Mouse (Mus musculus) ES-Bruce4 (cell line): ENCODE measurements around the gene Matk.

Experiments
- CTCF ChIP-seq: IDR thresholded peaks from one replicate; pipeline ENCODE4 v1.8.1; 2011; ENCODE audit warnings: low read depth, low read length
- POLR2A ChIP-seq: IDR thresholded peaks from one replicate; pipeline ENCODE4 v1.8.1; 2011; ENCODE audit warnings: low read length; ENCODE audit not compliant: insufficient read depth

GRCm38 (mm10) chr10:81304597-81305238 is 52.0 kb downstream of the Matk start:
- peak; percentile 91 for TF ChIP-seq CTCF
- TF ChIP-seq POLR2A: no peak
